Mouse (Mus musculus) kidney, embryonic 14.5 days (tissue): ENCODE results near the gene Tekt2. TPM values are rescaled to one million over a fixed set of nuclear protein-coding genes. Genes with fewer than 3 reads are reported as not detected.

ENCODE experiments used
- ATAC-seq: fragments of 200-750 bp; cut with Nextera tagmentation; 2 replicates; pipeline ENCODE4 v1.8.0; 2017; ENCODE audit warnings: moderate number of reproducible peaks, mild to moderate bottlenecking, moderate TSS enrichment, moderate library complexity; ENCODE audit not compliant: low FRiP score, low TSS enrichment
- H3K27ac ChIP-seq: fragments of 300-500 bp; sonication (generic); 2 replicates; pipeline ENCODE4 v1.5.1; 2014; ENCODE audit warnings: low read depth, mild to moderate bottlenecking, low read length, moderate library complexity, mixed read lengths
- H3K27me3 ChIP-seq: fragments of 300-500 bp; sonication (generic); 2 replicates; pipeline ENCODE4 v1.6.1; 2014; ENCODE audit warnings: mild to moderate bottlenecking, low read length; ENCODE audit not compliant: control insufficient read depth, insufficient read depth
- H3K36me3 ChIP-seq: fragments of 300-500 bp; sonication (generic); 2 replicates; pipeline ENCODE4 v1.6.1; 2014; ENCODE audit warnings: low read length, mixed read lengths; ENCODE audit not compliant: control insufficient read depth, insufficient read depth
- H3K4me1 ChIP-seq: fragments of 300-500 bp; sonication (generic); 2 replicates; pipeline ENCODE4 v1.6.1; 2014; ENCODE audit warnings: low read length, mixed read lengths; ENCODE audit not compliant: control insufficient read depth, insufficient read depth
- H3K4me2 ChIP-seq: fragments of 300-500 bp; sonication (generic); replicated peaks from 2 replicates; pipeline ENCODE4 v1.6.1; 2014; ENCODE audit warnings: low read depth, mild to moderate bottlenecking, low read length
- H3K4me3 ChIP-seq: fragments of 300-500 bp; sonication (generic); 2 replicates; pipeline ENCODE4 v1.5.1; 2014; ENCODE audit warnings: mild to moderate bottlenecking, low read length
- H3K9ac ChIP-seq: fragments of 300-500 bp; sonication (generic); 2 replicates; pipeline ENCODE4 v1.6.1; 2014; ENCODE audit warnings: low read depth, mild to moderate bottlenecking, low read length, moderate library complexity
- H3K9me3 ChIP-seq: fragments of 300-500 bp; sonication (generic); 2 replicates; pipeline ENCODE4 v1.6.1; 2016; ENCODE audit warnings: low read length; ENCODE audit not compliant: control insufficient read depth
- WGBS: fragments of 180-500 bp; shearing (Covaris S2); extraction: QIAGEN DNeasy Blood & Tissue Kit; methylation state at CpG from one replicate; pipeline ENCODE4 v1.1.7; 2014; 5-methylcytosine and 5-hydroxymethylcytosine counted together
- polyA plus RNA-seq: library from polyadenylated mRNA; unstranded; fragments of >200 nt; fragmentation: Nextera tagmentation; extraction: Ambion mirVana; gene quantifications from 2 replicates; pipeline ENCODE4 v1.2.1, GENCODE M21; 2014

Tekt2 gene
- polyA plus RNA-seq, 1 experiment from 2014 or later, result 2.2 TPM

DNA sequence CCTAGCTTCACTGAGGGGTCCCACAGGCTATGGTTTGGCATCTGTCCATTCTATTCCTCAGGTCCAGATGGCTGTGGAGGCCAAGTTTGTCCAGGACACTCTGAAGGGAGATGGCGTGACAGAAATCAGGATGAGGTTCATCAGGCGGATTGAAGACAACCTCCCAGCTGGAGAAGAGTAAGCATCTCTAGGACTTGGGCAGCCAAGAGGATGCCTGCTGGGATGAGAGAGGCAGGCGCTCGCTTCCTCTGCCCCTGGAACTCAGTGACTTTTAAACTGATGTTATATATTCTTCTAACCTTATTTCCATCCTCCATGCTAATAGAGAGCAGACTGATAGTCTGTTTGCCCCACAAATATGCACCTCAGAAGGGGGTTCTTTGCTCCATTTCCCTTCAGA lies 50.4 kb downstream of the Tekt2 start:
- Histone ChIP-seq H3K36me3 (peaks cover 19% of the 10 kb centered on the region), H3K9me3 (no peaks in the 10 kb centered on the region), H3K9ac (no peak overlapping the region), H3K4me1 (0 out of 2 replicates have a peak, but pooled peaks cover 6% of the 10 kb centered on the region), H3K4me2 (no peak overlapping the region), H3K4me3 (no peak overlapping the region), H3K27me3 (no peaks in the 10 kb centered on the region), H3K27ac (no peak overlapping the region)
- no peak for ATAC-seq
- 96% methylated on average over 4 of the region's 4 CpGs for WGBS

DNA sequence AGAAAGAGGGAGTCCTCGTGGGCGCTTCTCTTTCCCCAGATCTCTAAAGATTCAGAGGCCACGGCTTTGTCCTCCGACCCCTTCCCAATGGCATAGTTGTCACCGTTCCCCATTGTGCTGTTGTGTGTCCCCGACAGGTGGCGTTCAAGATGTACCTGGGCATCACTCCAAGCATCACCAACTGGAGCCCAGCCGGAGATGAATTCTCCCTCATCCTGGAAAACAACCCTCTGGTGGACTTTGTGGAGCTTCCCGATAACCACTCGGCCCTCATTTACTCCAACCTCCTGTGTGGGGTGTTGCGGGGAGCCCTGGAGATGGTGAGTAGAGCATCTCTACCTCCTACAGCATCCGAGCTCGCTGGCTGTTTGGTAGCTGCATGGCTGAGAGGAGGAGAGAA lies 51.7 kb downstream of the Tekt2 start:
- Histone ChIP-seq H3K36me3 (peaks cover 19% of the 10 kb centered on the region), H3K9me3 (no peaks in the 10 kb centered on the region), H3K9ac (no peak overlapping the region), H3K27ac (no peak overlapping the region), H3K4me1 (0 out of 2 replicates have a peak, but pooled peaks cover 6% of the 10 kb centered on the region), H3K27me3 (no peaks in the 10 kb centered on the region), H3K4me3 (no peak overlapping the region), H3K4me2 (no peak overlapping the region)
- WGBS, result 75% methylated on average over 13 of the region's 13 CpGs
- ATAC-seq, result no peak

Other genes starting within 250 kb of the Tekt2 start
- gene Lsm10, start 229.1 kb downstream of the Tekt2 start, polyA plus RNA-seq, result 47.3 and 52.4 TPM in 2 replicates
- 19.1 and 24.9 TPM in 2 replicates for gene Stk40, start 221.7 kb downstream of the Tekt2 start, polyA plus RNA-seq
- 96.1 and 124 TPM in 2 replicates for gene Eva1b, start 177.9 kb downstream of the Tekt2 start, polyA plus RNA-seq
- 7.3 and 8.7 TPM in 2 replicates for gene Sh3d21, start 162.2 kb downstream of the Tekt2 start, polyA plus RNA-seq
- 141 and 281 TPM in 2 replicates for gene Thrap3, start 122.9 kb downstream of the Tekt2 start, polyA plus RNA-seq
- 35.6 and 43.3 TPM in 2 replicates for gene Map7d1, start 69.3 kb downstream of the Tekt2 start, polyA plus RNA-seq
- 19.7 and 68.6 TPM in 2 replicates for gene Trappc3, start 63.4 kb downstream of the Tekt2 start, polyA plus RNA-seq
- 5.5 and 6.8 TPM in 2 replicates for gene Col8a2, start 38.9 kb downstream of the Tekt2 start, polyA plus RNA-seq
- gene Adprhl2, start 4.0 kb downstream of the Tekt2 start, polyA plus RNA-seq, result 53.0 and 57.6 TPM in 2 replicates
- gene Ago3, start 103.9 kb upstream of the Tekt2 start, polyA plus RNA-seq, result 13.7 and 15.6 TPM in 2 replicates
- 8.0 and 8.4 TPM in 2 replicates for gene Ago1, start 142.9 kb upstream of the Tekt2 start, polyA plus RNA-seq
- gene Ago4, start 207.8 kb upstream of the Tekt2 start, polyA plus RNA-seq, result 1.3 and 1.9 TPM in 2 replicates
- gene Clspn, start 231.2 kb upstream of the Tekt2 start, polyA plus RNA-seq, result 45.4 and 54.1 TPM in 2 replicates